Mouse (Mus musculus) naive thymus-derived CD4-positive, alpha-beta T cell, adult 2 months (primary cell): Measurements from ENCODE around the gene Pfkfb2.
A peak's percentile ranks its signal among the peaks of the same experiment; 100 is the strongest.

Experiments used
- DNase-seq: peaks from one replicate; pipeline ENCODE4 v3.0.0-alpha.2; 2011; ENCODE audit warnings: low read depth

Gene Pfkfb2

DNA sequence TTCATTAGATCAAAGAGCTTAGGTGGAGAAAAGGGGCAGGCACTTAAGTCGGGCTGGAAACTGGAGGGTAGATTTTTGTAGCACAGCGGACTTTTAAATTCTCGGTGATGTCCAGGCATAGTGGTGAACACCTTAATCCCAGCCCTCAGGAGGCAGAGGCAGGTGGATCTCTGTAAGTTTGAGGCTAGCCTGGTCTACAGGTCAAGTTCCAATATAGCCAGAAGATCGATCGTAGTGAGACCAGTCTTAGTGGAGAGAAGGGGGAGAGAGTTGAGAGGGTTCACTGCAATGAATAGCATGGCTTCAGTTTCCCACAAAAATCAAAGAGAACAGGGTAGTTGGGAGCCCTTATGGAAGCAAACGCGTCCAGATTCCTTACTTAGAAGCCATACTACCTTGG lies 8.9 kb upstream of the Pfkfb2 start:
- no peak for DNase-seq

DNA sequence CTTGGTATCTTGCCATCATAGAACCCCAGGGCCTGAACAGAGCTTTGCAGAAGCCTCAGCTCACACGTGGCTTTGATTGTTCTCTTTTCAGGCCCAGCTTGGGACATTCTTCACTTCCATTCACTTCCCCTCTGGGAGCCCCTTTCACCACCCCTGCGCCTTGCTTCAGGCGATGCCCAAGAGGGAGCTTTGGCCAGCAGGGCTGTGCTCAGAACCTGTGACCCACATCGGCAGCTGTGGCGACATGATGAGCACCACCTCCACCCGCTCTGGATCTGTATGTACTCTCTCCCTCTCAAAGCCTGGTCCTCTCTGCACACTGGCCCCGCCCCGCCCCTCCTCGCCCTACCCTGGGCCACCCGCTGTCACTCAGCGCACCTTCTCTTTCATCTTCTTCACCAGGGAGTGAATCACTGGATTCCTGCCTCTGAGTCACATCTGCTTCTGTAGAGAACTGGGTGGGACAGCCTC lies 8.4 kb upstream of the Pfkfb2 start:
- no peak for DNase-seq

DNA sequence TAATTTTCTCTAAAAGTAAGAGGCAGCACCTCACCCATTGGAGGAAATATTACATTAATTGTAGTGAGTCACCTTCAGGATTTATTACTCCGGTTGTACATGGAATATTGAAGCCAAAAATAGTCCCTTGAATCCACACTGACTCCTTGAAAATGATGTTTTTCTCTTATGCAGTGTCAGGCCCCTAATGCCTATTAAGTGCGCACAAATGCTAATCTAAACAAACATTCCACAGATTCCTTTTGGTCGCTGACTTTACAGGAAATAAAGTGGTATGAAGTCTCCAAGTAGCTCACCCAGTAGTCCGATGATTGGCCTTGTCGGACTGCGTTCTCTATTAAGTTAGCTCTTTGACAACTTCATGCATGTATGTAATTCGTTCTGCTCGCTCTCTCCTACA lies 5.8 kb upstream of the Pfkfb2 start:
- no peak for DNase-seq

DNA sequence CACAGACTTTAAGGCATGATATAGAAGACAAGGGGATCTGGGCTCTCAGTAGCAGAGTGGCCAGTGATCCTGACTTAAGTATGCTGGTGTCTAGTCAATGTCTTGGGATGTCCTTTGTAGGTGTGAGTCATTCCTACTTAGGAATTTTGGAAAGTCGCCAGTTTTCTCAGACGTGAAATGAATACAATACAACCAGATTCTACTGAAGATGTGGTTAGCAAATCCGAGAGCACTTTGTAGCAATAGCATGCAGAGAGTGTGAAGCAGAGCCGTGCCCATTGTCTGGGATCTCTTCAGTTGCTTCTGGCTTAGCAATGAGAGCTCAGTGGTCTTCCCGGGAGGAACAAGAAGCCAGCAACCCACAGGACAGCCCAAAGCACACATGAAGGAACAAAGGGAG lies 5.4 kb upstream of the Pfkfb2 start:
- no peak for DNase-seq

DNA sequence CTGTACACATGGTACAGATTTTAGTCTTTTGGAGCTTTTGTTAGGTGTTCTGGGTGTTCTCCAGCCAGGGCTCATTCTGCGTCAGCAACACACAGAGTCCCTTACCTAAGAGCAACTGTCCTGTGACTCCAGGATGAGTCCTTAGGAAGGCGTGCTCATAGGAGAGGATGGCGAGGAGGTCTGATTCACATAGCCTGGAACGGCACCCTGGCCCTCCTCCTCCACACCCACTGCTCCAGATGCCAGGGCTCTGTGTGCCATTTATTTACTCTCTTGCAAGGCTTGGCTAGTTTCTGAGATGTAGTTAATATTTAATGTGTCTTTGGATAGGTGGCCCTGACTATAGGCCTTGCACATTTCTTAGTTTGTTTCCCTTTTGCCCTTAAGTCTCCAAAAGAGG lies 4.6 kb upstream of the Pfkfb2 start:
- no peak for DNase-seq

DNA sequence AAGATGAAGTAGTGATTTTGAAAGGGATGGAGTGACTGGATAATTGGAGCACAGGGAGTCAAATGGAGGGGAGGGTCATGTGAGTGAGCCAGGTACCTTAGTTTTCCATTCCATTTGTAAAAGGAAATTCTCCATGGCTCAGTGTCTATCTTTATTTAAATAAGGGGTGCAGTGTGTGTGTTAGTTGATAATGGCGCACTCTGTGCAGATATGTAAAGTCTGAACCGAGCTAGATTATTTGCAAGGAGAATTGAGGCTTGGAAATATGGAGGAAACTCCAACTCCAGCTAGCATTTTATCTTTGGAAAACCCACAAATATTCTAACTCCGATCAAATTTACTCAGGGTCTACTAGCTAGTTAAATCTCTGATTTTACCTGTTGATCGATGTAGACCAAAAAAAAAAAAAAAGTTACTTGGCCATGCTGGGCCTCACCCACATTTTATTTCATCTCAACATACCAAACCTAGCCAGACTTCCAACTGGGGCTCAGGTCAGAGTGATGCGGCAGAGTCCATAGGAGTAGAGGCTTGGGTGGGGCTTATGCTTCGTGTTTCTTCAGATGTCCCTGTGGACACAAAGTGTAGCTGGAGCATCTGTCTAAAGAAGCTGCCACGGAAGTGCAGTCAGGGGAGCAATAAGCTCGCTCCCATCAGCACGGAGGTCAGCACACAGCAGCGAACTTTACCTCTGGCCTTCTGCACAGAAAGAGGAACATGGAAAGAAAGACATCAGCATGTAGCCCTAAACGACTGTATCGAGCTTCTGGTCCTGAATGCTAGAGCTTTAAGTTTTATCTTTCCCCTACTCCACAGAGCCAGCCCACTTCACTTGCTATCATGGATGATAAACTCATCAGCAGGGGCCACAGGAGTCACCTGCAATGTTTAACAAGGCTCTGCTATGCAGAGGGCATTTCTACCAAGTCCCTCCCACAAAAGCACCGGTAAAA lies 3.9 kb upstream of the Pfkfb2 start:
- no peak for DNase-seq

DNA sequence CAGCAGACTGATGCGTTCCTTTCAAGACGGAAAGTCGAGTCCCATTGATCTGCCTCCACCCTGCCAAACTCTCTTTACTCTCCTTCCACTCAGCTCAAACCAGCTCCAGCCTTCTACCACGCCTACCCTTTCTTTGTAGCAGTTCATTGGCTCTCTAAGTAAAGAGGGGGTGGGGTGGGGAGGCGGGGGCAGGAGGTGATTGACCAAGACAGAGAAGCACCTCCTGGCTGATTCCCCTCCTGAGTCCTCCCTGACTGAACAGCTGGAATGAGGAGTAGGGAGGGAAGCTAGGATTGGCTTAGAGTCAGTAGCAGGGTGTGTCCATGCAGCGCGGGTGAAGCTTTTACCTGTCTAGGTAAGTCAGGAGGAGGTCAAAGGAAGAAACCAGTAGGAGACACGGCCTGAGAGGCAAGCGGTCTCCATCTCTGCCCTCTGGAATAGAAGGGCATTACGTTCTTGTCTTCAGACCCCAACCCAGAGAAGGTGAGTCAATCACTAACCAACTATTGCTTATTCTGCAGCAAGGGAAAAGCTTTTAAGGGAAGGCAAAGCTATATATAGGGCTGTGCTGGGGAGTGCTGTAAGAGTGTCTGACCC lies 2.8 kb upstream of the Pfkfb2 start, which contains the start of gene AA986860:
TSS of gene AA986860 (plus strand) at position 236 of the 597 bp plus-strand sequence.
- no peak for DNase-seq

DNA sequence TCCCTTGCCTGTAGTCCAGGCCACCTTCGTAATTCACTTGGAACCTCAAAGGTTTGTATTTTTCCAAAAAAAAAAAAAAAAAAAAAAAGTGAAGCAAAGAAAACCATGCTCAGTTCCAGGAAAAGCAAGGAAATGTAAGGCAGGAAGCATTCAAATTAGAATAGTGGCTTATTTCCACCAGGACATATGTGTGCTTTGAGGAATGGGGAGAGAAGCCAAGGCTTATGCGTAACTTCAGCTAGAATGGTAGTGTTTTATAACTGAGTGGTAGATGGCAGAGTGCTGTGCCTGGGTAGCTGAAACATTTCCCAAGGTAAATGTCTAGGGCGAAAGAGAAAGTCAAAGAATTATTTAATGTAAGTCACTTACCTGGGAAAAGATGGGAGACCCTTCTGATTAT lies 345 bp downstream of the Pfkfb2 start:
- DNase-seq: no peak

DNA sequence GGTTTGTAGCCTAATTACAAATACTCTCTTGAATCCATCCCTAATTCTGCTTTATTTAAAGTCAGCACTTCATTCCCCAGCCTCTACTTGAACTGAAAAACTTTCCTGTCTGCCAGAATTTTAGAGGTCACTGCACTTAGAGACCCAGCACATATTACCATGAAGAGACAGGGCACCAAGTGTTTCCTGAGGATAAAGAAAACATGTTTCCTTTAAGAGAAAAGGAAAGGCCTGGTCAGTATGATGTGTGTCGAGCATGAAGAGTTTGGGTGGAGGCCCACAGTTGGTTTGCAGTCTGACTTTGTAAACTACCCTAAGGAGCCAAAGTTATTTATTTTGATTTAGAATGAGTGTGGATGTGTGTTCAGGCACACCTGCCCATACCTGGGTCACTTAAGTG lies 983 bp downstream of the Pfkfb2 start:
- no peak for DNase-seq

DNA sequence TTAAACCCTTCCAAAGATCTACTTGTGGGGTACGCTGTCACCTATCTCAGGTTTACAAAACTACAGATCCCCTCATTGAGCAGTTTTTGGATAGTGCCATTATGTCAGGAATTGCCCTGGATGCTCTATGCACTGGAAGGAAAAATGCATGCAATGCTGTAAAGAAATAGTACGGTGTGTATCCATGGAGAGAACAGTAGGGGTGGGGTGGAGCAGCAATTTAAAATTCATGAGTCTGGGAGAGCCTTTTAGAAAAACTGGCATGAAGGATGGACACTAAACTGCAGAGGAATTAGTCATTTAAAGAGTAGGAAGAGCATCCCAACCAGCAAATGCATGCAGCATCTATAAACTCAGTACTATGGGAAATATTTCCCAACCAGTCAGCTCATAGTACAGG lies 2.7 kb downstream of the Pfkfb2 start:
- no peak for DNase-seq

DNA sequence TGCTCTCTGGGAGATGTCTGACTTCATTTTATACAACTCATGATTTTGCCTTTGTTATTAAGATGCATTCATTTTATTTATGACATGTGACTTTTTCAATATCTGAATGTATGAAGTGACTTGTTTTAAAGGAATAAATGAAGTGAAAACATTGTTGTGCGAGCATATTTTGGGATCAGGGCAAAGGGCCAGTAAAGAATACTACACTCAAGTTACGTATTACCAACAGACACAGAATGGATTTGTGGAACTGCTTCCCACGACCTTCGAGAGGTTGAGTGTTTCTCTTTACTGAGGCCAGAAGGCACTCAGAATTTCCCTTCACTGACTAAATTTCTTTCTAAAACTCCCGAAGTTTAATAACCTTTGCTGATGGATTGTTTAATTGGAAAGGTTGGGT lies 4.8 kb downstream of the Pfkfb2 start:
- no peak for DNase-seq

DNA sequence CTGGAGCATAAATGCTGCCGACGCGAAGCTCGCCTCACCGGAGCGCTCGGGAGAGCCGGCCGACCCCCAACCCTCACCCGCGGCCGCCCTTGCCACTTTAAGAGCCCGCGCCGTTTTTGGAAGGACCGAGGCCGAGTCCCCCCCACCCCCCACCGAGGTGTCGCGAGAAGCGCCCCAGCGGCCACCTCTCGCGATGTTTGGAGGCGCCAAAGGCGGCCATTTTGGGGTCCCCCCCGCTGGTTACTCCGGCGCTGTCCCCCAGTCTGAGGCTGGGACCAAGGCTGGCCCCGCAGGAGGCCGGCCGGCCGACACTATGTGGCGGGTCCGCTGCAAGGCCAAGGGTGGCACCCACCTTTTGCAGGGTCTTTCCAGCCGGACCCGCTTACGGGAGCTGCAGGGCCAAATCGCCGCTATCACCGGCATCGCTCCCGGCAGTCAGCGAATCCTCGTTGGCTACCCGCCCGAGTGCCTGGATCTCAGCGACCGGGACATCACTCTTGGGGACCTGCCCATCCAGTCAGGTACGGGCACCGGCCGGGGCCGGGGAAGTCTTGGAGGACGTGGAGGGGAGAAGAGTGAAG lies 11.7 kb downstream of the Pfkfb2 start, which contains the start of gene Yod1:
TSS of gene Yod1 (plus strand) at position 37 of the 581 bp plus-strand sequence.
- peak; percentile 96 for DNase-seq

DNA sequence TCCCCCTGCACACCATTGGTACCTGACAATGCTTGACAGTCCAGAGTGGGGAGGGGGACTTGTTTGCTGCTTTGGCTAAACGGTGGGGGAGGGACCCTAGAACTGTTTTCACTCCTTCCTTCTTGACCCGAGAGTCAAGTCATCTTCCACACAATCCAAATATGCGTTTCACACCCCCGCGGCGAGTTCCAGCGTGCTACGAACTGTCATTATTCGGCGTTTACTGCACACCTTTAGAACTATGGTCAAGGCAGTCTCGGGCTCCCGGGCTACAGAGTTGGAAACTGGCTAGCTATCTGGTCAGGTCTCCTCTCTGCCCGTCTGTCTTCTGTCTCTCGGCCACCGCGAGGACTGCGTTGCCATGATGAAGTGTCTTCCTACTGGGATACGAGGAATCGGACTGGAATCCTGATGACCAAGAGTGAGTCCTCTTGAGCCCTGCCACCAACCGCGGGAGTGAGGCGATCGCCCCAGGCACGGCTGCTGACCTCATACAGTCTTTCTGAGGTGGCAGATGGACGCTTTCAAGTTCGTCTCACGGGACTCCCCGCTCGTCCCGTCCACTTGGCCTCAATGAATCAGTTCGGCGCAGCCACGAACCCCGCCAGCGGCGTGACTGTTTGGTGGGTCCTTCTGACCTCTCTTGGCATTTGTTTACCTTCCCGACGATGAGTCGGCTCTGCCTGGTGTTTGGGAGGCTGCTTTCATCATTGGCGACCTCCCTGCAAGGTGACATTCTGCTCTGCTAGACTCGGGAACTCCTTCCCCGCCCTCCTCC lies 12.4 kb downstream of the Pfkfb2 start:
- DNase-seq: no peak

DNA sequence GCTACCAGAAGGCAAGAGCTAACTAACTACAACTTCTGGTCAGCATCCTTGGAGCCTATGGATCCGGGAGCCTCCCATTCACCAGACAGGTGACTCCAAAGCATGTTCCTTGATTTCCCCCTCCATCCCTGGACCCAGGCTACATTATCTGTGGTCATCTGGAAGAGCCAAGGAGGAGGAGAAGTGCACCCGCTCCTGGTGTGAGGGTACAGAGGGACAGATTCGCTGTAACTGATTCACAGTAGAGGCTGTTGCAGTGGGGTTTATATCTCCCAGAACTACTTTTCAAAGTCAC lies 12.9 kb downstream of the Pfkfb2 start:
- no peak for DNase-seq

DNA sequence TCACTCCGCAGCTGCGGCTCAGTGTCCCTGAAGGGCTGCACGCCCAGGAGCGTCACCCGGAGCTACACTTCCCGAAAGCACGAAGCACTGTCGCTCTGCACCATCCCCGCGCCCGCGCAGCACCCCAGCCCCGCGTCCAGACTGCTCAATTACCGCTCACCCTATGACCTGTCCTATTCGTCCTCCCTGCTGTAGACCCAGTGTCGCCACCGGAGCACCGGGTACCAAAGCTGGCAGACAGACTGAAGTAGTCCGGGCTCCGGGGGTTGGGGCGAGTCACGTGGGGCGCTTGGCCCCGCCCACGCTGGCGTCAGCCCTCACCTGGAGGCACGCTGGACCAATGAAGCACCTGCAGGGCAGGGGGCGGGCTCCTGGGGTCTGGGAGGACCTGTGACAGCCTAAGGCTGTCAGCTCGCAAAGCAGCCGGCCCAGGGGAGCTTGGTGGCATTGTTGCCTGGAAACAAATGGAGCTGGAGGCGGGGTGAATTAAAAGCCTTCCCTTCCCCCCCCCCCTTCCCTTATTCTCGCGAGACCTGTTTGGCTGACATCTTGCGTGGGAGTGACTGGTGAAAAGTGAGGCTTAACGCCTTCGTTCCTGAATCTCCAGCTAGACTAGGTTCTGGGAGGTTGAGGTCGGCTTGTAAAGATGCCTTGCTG lies 13.4 kb downstream of the Pfkfb2 start, which contains the start of gene Gm29427:
TSS of gene Gm29427 (minus strand) at position 239 of the 657 bp plus-strand sequence.
- DNase-seq: peak; percentile 98

DNA sequence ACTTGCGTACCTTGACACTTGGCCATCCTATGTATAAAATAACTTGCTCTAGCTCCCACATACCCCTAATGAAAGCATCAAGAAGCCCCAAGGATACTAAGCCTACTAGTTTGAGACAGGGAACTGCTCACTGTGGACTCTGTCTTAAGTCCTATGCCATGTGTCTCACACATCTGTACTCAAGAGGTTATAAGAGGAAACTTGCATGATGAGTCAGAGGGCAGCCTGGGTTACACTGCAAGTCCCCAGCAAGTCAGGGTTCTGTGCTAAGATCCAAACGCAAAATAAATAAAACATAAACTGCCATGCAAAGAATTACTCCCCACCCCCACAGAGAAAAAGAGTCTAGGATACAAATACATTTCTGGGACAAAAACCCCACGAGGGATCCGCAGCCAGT lies 15.0 kb downstream of the Pfkfb2 start:
- DNase-seq: no peak

DNA sequence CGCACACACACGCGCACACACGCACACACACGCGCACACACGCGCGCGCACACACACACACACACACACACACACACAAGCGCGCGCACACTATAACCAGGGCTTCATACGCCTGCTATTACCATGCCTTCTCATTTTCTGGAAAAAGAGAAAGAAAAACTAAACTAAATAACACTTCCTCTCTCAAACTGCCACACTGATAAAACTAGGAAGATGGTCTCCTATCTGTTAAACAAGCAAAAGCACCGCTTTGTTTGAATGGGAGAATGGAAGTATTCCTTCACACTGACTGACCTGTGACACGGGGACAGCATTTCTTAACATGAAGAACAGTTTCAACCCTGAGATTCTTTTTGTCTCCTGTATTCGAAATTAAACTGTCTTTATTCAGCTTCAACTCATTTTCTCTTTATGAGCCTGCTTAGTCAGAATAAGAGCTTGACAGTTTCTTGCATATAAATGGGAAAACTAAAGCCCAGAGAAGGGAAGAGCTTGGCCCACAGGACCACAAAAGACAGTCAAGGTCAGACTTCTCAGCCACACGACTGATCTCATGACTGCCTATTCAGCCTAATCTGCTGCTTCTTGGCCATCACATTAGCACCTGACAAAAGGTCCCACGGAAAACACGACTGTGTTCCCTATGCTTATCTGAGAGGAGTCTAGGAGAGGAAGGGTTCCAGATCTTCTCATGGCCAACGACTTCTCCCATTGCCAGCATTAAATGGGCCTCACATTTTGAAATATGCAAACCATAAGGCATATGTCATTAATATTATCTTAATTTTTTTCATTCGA lies 18.6 kb downstream of the Pfkfb2 start:
- no peak for DNase-seq

DNA sequence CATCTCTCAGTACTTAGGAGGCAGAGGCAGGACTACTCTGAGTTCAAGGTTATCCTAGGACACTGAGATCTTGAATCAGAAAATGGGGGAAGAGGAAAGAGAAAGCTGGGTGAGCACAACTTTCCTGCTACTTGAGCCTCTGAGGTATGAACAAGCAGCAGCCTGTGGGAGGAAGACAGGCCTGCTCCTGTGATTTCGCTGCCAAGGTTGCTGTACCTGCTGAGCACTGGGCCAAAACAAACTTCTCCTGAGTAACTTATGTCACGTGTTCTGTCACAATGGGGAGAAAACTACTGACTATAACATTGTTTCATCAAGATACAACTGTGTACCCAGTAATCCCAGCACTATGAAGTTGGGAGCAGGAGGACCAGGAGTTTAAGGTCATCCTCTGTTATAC lies 25.4 kb downstream of the Pfkfb2 start:
- DNase-seq: no peak

DNA sequence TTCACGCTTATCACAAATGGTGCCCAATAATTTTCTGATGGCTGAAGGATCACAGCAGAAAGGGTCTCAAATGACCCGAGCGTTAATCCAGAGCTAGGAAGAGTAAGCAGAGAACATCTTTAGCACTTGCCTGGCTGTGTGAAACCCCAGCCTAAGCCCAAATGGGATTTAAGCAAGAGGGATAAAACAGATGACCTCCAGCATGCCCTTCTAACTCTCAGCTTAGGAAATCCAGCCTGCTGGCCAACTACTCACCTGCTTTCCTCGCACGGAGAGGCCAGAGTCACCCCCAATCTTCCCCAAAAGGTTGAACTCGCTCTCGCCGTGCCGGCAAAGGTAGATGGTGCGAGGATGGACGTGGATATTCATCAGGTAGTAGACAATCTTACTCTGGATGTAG lies 27.1 kb downstream of the Pfkfb2 start:
- no peak for DNase-seq

DNA sequence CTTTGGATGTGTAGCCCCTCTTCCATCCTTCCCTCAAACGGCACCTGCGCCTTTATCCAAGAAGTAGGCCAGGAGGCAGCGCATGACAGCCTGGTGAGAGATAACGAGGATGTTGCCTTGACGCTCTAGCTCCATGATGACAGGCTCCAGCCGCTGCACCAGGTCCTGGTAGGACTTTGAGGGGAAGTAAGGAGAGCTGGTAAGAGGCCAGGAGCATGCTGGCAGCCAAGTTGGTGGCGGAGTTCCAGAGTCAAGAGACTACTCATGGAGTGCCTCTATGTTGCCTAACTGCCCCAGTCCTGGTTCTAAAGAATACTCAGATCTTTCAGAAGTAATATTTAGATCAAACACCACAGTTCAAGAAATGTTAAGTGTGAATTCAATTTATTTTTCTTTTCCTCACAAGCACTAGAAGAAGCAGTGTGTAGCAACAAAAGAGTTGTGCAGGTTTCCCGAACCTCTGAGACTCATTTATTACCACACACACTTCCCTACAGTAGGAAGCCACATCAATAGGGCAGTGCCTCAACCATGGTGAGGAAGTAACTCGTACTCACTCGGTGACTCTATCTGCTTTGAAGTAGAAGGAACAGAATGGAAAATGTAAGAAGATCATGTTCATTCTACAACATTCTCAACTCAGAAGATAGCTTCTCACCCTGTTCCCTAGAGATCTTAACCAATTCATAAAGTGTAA lies 29.0 kb downstream of the Pfkfb2 start:
- peak; percentile 67 for DNase-seq
